Mouse (Mus musculus) midbrain, embryonic 12.5 days (tissue): ENCODE data around the gene Plcl1. TPM values are rescaled to one million over a fixed set of nuclear protein-coding genes. Genes with fewer than 3 reads are reported as not detected.

Source experiments
- ATAC-seq: fragments of 200-750 bp; cut with Nextera tagmentation; 2 replicates; pipeline ENCODE4 v1.8.0; 2017; ENCODE audit warnings: low read depth, moderate TSS enrichment, moderate library complexity; ENCODE audit not compliant: low FRiP score
- H3K27ac ChIP-seq: fragments of 300-500 bp; sonication (generic); replicated peaks from 2 replicates; pipeline ENCODE4 v1.5.1; 2016; ENCODE audit warnings: mild to moderate bottlenecking
- H3K27me3 ChIP-seq: fragments of 300-500 bp; sonication (generic); 2 replicates; pipeline ENCODE4 v1.6.1; 2016; ENCODE audit warnings: mild to moderate bottlenecking
- H3K36me3 ChIP-seq: fragments of 300-500 bp; sonication (generic); 2 replicates; pipeline ENCODE4 v1.6.1; 2016
- H3K4me1 ChIP-seq: fragments of 300-500 bp; sonication (generic); 2 replicates; pipeline ENCODE4 v1.6.1; 2016
- H3K4me2 ChIP-seq: fragments of 300-500 bp; sonication (generic); replicated peaks from 2 replicates; pipeline ENCODE4 v1.6.1; 2016; ENCODE audit warnings: mild to moderate bottlenecking, moderate library complexity
- H3K4me3 ChIP-seq: fragments of 300-500 bp; sonication (generic); 2 replicates; pipeline ENCODE4 v1.5.1; 2016; ENCODE audit warnings: mild to moderate bottlenecking
- H3K9ac ChIP-seq: fragments of 300-500 bp; sonication (generic); replicated peaks from 2 replicates; pipeline ENCODE4 v1.6.1; 2016; ENCODE audit warnings: mild to moderate bottlenecking, moderate library complexity
- H3K9me3 ChIP-seq: fragments of 300-500 bp; sonication (generic); 2 replicates; pipeline ENCODE4 v1.6.1; 2016; ENCODE audit warnings: mild to moderate bottlenecking
- WGBS: fragments of 180-500 bp; shearing (Covaris S2); methylation state at CpG from one replicate; pipeline ENCODE4 v1.1.7; 2016; 5-methylcytosine and 5-hydroxymethylcytosine counted together
- polyA plus RNA-seq: library from polyadenylated mRNA; unstranded; fragments of >200 nt; fragmentation: Nextera tagmentation; extraction: Ambion mirVana; gene quantifications from 2 replicates; pipeline ENCODE4 v1.2.1, GENCODE M21; 2016

The Plcl1 gene
- polyA plus RNA-seq, 1 experiment from 2014 or later: 2.2 TPM

- Histone ChIP-seq H3K27me3 (no peaks in the 10 kb centered on the region), H3K36me3 (no peaks in the 10 kb centered on the region), H3K9me3 (no peaks in the 10 kb centered on the region), H3K4me2 (no peak overlapping the region), H3K4me3 (no peak overlapping the region), H3K27ac (no peak overlapping the region), H3K9ac (no peak overlapping the region), H3K4me1 (no peaks in the 10 kb centered on the region)
- no peak for ATAC-seq
- WGBS: 85% methylated on average over 7 of the region's 7 CpGs
These were observed 123.0 kb downstream of the Plcl1 start for GRCm38 (mm10) chr1:55528547-55529304.

DNA sequence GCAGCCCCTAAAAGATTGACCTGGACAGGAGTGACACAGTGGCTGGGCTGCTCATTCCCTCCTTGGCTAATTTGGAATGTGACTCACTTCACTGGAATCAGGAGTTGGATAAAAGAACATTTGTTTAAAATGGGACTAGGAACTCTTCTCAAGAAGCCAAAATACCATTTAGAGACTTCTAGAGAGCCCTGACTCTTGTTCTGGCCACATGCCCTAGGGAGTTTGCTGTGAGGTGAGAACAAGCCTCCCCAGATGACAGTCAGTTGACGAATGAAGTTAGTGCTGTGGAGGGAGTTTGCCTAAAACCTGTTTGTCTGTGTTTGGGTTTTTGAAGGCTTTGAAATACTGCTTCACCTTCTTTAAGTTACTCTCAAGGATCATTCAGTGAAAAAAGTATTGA is 128.1 kb downstream of the Plcl1 start:
- Histone ChIP-seq H3K4me3 (no peak overlapping the region), H3K27ac (no peak overlapping the region), H3K9ac (no peak overlapping the region), H3K4me2 (no peak overlapping the region), H3K27me3 (no peaks in the 10 kb centered on the region), H3K4me1 (no peaks in the 10 kb centered on the region), H3K36me3 (no peaks in the 10 kb centered on the region), H3K9me3 (no peaks in the 10 kb centered on the region)
- 86% methylated on average over 1 of the region's 1 CpGs for WGBS
- ATAC-seq: no peak

GRCm38 (mm10) chr1:55554405-55554804 is 148.7 kb downstream of the Plcl1 start:
- H3K4me3 ChIP-seq: no peak overlapping the region
- H3K4me2 ChIP-seq: no peak overlapping the region
- no peaks in the 10 kb centered on the region for H3K4me1 ChIP-seq
- H3K9me3 ChIP-seq: no peaks in the 10 kb centered on the region
- no peak for ATAC-seq
- H3K36me3 ChIP-seq: no peaks in the 10 kb centered on the region
- no peak overlapping the region for H3K27ac ChIP-seq
- H3K9ac ChIP-seq: no peak overlapping the region
- WGBS: 86% methylated on average over 3 of the region's 3 CpGs
- H3K27me3 ChIP-seq: no peaks in the 10 kb centered on the region

DNA sequence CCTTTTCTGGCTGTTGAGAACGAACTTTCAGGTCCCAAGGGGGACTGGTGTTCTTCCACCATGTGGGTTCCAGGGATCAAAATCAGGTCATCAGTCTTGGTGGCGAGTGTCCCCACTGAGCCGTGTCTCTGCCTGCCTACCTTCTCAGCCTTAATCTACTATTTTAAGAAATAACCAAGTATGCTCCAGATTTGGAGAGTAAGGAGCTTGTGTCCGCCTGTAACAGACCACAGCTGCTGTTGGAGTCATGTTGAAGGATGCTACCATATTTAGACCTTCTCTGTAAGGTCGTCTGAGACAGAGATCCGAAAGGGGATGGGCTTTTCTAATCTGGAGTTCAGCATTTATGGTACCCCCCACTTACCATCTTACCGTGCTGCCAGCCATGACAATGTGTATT is 152.2 kb downstream of the Plcl1 start:
- Histone ChIP-seq H3K9me3 (no peaks in the 10 kb centered on the region), H3K4me2 (no peak overlapping the region), H3K4me1 (no peaks in the 10 kb centered on the region), H3K9ac (no peak overlapping the region), H3K4me3 (no peak overlapping the region), H3K36me3 (no peaks in the 10 kb centered on the region), H3K27me3 (no peaks in the 10 kb centered on the region), H3K27ac (no peak overlapping the region)
- ATAC-seq: no peak
- WGBS: 85% methylated on average over 7 of the region's 7 CpGs

- no peak for ATAC-seq
These were observed 152.7 kb downstream of the Plcl1 start for GRCm38 (mm10) chr1:55558409-55558808.

DNA sequence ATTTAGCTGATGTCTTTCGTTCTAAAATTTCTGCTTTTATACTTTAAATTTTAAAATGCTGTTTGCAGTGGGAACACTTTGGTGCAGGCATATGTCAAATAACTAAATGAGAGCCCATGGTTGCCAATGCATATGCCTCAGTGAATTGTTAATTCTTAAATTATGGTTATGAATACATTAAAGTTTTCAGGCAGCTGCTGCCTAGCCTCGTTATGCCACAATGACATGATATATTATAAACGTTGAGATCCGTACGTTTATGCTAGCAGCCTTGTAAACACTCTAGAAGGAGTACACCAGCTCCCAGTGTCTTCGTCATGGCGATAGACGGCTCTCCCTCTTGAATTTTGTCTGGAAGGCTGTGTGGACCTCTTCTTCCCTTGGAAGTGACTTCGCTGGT is 154.3 kb downstream of the Plcl1 start:
- Histone ChIP-seq H3K36me3 (no peaks in the 10 kb centered on the region), H3K4me2 (no peak overlapping the region), H3K4me3 (no peak overlapping the region), H3K27me3 (no peaks in the 10 kb centered on the region), H3K9ac (no peak overlapping the region), H3K27ac (no peak overlapping the region), H3K4me1 (no peaks in the 10 kb centered on the region), H3K9me3 (no peaks in the 10 kb centered on the region)
- 82% methylated on average over 9 of the region's 9 CpGs for WGBS
- no peak for ATAC-seq

More at GRCm38 (mm10) chr1:55558409-55558808, 152.7 kb downstream of the Plcl1 start:
- 97% methylated on average over 1 of the region's 1 CpGs for WGBS
- Histone ChIP-seq H3K9me3 (no peaks in the 10 kb centered on the region), H3K4me1 (no peaks in the 10 kb centered on the region), H3K27me3 (no peaks in the 10 kb centered on the region), H3K4me3 (no peak overlapping the region), H3K4me2 (no peak overlapping the region), H3K27ac (no peak overlapping the region), H3K36me3 (no peaks in the 10 kb centered on the region), H3K9ac (no peak overlapping the region)

GRCm38 (mm10) chr1:55565933-55566332 is 160.2 kb downstream of the Plcl1 start:
- no peaks in the 10 kb centered on the region for H3K9me3 ChIP-seq
- H3K4me2 ChIP-seq: no peak overlapping the region
- no peaks in the 10 kb centered on the region for H3K4me1 ChIP-seq
- H3K9ac ChIP-seq: no peak overlapping the region
- no peaks in the 10 kb centered on the region for H3K27me3 ChIP-seq
- no peak for ATAC-seq
- H3K27ac ChIP-seq: no peak overlapping the region
- 76% methylated on average over 6 of the region's 6 CpGs for WGBS
- H3K4me3 ChIP-seq: no peak overlapping the region
- H3K36me3 ChIP-seq: no peaks in the 10 kb centered on the region

GRCm38 (mm10) chr1:55567801-55568360 is 162.2 kb downstream of the Plcl1 start:
- Histone ChIP-seq H3K27ac (no peak overlapping the region), H3K4me2 (no peak overlapping the region), H3K9me3 (no peaks in the 10 kb centered on the region), H3K4me3 (no peak overlapping the region), H3K27me3 (no peaks in the 10 kb centered on the region), H3K9ac (no peak overlapping the region), H3K36me3 (no peaks in the 10 kb centered on the region), H3K4me1 (no peaks in the 10 kb centered on the region)
- ATAC-seq: no peak
- 74% methylated on average over 5 of the region's 5 CpGs for WGBS

- no peaks in the 10 kb centered on the region for H3K9me3 ChIP-seq
- H3K4me2 ChIP-seq: no peak overlapping the region
- H3K36me3 ChIP-seq: no peaks in the 10 kb centered on the region
- no peak overlapping the region for H3K4me3 ChIP-seq
- H3K27me3 ChIP-seq: no peaks in the 10 kb centered on the region
- H3K4me1 ChIP-seq: no peaks in the 10 kb centered on the region
- no peak for ATAC-seq
- H3K27ac ChIP-seq: no peak overlapping the region
- H3K9ac ChIP-seq: no peak overlapping the region
- WGBS: 87% methylated on average over 5 of the region's 5 CpGs
These were observed 164.5 kb downstream of the Plcl1 start for GRCm38 (mm10) chr1:55570225-55570624.

DNA sequence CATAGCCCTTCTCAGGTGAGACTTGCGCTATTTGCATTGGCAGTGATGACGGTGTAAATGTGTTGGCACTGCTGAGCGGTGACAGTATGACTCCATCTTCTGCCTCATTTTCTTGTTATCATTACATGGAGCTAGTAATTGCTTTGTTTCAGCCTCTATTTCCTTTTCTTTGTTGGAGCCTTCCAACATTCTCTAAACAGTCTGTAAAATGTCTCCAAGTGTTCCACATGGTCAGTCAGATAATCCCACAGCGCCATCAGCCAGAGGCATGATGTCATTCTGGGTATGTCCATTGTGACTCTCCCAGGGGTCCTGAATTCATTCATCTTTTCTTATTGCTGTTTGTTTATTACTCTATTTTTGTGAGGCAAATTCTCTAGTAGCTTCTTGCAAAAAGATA is 165.7 kb downstream of the Plcl1 start:
- no peak for ATAC-seq
- no peaks in the 10 kb centered on the region for H3K36me3 ChIP-seq
- H3K27ac ChIP-seq: no peak overlapping the region
- H3K27me3 ChIP-seq: no peaks in the 10 kb centered on the region
- no peaks in the 10 kb centered on the region for H3K9me3 ChIP-seq
- no peak overlapping the region for H3K4me2 ChIP-seq
- WGBS: 90% methylated on average over 4 of the region's 4 CpGs
- no peak overlapping the region for H3K4me3 ChIP-seq
- no peak overlapping the region for H3K9ac ChIP-seq
- no peaks in the 10 kb centered on the region for H3K4me1 ChIP-seq

- Histone ChIP-seq H3K4me1 (no peaks in the 10 kb centered on the region), H3K4me3 (no peak overlapping the region), H3K36me3 (no peaks in the 10 kb centered on the region), H3K9me3 (no peaks in the 10 kb centered on the region), H3K9ac (no peak overlapping the region), H3K4me2 (no peak overlapping the region), H3K27ac (no peak overlapping the region), H3K27me3 (no peaks in the 10 kb centered on the region)
- no peak for ATAC-seq
These were observed 166.5 kb downstream of the Plcl1 start for GRCm38 (mm10) chr1:55572202-55572601.

GRCm38 (mm10) chr1:55572664-55573063 is 166.9 kb downstream of the Plcl1 start:
- no peaks in the 10 kb centered on the region for H3K36me3 ChIP-seq
- no peaks in the 10 kb centered on the region for H3K4me1 ChIP-seq
- no peak overlapping the region for H3K4me2 ChIP-seq
- WGBS: 92% methylated on average over 3 of the region's 3 CpGs
- no peak overlapping the region for H3K4me3 ChIP-seq
- H3K27ac ChIP-seq: no peak overlapping the region
- no peak overlapping the region for H3K9ac ChIP-seq
- H3K9me3 ChIP-seq: no peaks in the 10 kb centered on the region
- ATAC-seq: no peak
- H3K27me3 ChIP-seq: no peaks in the 10 kb centered on the region

- no peak overlapping the region for H3K9ac ChIP-seq
- H3K27ac ChIP-seq: no peak overlapping the region
- 64% methylated on average over 2 of the region's 2 CpGs for WGBS
- H3K9me3 ChIP-seq: no peaks in the 10 kb centered on the region
- no peaks in the 10 kb centered on the region for H3K36me3 ChIP-seq
- H3K27me3 ChIP-seq: no peaks in the 10 kb centered on the region
- ATAC-seq: no peak
- no peaks in the 10 kb centered on the region for H3K4me1 ChIP-seq
- no peak overlapping the region for H3K4me2 ChIP-seq
- no peak overlapping the region for H3K4me3 ChIP-seq
These were observed 170.2 kb downstream of the Plcl1 start for GRCm38 (mm10) chr1:55575916-55576315.
